Mouse (Mus musculus): Measurements from ENCODE around the gene Plcxd3. TPM values are rescaled to one million over a fixed set of nuclear protein-coding genes. Genes with fewer than 3 reads are reported as not detected.
"Not testable (repeated sequence)": the region's sequence is repeated elsewhere in the genome, so short reads cannot be mapped to it uniquely, and the experiment has no call there.

The Plcxd3 gene
- polyA plus RNA-seq, 1 experiment from 2014 or later = 0.53 TPM

DNA sequence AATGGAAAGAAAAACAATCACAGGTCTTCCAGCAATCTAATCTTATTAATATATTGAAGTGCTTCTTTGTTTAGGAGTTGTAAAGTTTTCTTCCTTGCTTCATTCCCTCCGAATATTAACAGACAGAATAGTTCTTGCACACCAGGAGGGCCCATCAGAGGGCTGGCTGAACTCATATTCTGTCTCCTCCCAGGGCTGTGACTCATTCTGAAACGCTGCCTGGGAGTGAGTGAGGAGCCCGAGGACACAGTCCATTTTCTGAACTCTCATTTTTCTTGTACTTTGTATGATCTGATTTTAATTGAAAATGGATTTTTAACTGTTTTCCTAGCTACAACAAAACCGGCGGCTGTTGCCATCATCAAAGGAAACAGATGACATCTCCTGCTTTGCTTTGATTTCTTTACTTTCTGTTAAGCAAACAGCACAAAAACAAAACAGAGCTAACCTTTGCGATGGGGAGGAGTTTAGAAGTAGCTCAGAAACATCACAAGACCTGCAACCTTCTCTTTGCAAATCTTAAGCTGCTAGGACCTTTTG is 186.2 kb downstream of the Plcxd3 start:
- ATAC-seq (replicated peaks; ENCODE audit: insufficient number of reproducible peaks, insufficient read depth, low FRiP score, low read depth) = no peak
- H3K4me2 ChIP-seq = no peak overlapping the region
- no peak overlapping the region for H3K4me3 ChIP-seq
- H3K27ac ChIP-seq = no peak overlapping the region
- no peak overlapping the region for H3K9ac ChIP-seq
- H3K9me3 ChIP-seq (replicated peaks) = no peaks in the 10 kb centered on the region
- no peaks in the 10 kb centered on the region for H3K27me3 ChIP-seq
- no peaks in the 10 kb centered on the region for H3K4me1 ChIP-seq (replicated peaks)
- no peaks in the 10 kb centered on the region for H3K36me3 ChIP-seq
- WGBS = 53% methylated on average over 6 of the region's 6 CpGs

DNA sequence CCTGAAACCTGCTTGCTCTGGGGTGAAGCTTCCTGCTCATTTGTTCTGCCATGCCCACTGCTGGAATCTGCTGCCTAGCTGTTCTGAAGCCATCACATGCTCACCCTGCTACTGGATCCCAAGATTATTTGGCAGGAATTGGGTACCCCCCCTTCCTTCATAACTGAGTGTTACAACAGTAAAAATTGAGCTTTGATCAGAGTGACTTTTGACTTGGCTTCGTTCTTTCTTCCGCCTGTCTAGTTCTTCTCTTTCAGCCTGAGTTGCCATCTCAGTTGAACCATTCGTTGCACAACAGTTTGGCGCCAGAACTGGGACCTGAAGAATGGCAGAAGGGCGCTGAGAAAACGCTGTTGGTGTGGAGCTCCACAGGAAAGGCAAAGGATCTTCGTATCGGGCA is 220.2 kb downstream of the Plcxd3 start:
- H3K4me3 ChIP-seq; H3K4me2 ChIP-seq; H3K9ac ChIP-seq; H3K27ac ChIP-seq; ATAC-seq (replicated peaks; ENCODE audit: insufficient number of reproducible peaks, insufficient read depth, low FRiP score, low read depth); H3K9me3 ChIP-seq (replicated peaks); H3K36me3 ChIP-seq; H3K27me3 ChIP-seq; H3K4me1 ChIP-seq (replicated peaks): not testable (repeated sequence)
- WGBS = 85% methylated on average over 8 of the region's 8 CpGs

DNA sequence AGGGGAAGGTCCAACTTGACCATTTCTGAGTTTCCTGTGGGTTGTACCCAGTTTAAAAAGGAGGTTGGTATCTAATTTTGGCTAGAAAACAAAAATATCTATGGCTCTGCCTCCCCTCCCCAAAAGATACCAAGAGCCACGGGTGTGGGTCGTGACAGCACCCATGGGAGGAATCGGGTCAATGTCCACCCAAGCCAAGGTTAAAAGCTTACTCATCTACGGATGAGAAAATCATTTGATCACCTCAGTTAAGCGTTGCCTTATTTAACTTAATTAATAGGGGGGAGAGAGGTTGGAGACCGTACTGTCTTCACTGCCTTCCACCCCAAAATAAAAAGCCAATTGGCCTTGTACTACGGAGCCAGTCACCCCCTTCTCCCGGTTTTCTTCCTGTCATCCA is 223.4 kb downstream of the Plcxd3 start:
- H3K4me1 ChIP-seq (replicated peaks); H3K4me2 ChIP-seq; H3K27me3 ChIP-seq; H3K9me3 ChIP-seq (replicated peaks); ATAC-seq (replicated peaks; ENCODE audit: insufficient number of reproducible peaks, insufficient read depth, low FRiP score, low read depth); H3K36me3 ChIP-seq; H3K27ac ChIP-seq; H3K9ac ChIP-seq; H3K4me3 ChIP-seq: not testable (repeated sequence)
- 80% methylated on average over 8 of the region's 8 CpGs for WGBS

DNA sequence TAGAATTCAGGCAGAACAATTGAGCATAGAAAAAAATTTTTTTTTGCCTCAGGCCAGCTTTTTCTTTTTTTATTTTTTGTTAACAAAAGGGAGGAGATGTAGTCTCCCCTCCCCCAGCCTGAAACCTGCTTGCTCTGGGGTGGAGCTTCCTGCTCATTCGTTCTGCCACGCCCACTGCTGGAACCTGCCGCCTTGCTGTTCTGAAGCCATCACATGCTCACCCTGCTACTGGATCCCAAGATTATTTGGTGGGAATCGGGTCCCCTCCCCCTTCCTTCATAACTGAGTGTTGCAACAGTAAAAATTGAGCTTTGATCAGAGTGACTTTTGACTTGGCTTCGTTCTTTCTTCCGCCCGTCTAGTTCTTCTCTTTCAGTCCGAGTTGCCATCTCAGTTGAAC is 224.0 kb downstream of the Plcxd3 start:
- not testable (repeated sequence) for H3K4me2 ChIP-seq; H3K36me3 ChIP-seq; H3K9ac ChIP-seq; H3K9me3 ChIP-seq (replicated peaks); H3K4me1 ChIP-seq (replicated peaks); H3K4me3 ChIP-seq; H3K27me3 ChIP-seq; H3K27ac ChIP-seq; ATAC-seq (replicated peaks; ENCODE audit: insufficient number of reproducible peaks, insufficient read depth, low FRiP score, low read depth)
- 85% methylated on average over 8 of the region's 8 CpGs for WGBS

DNA sequence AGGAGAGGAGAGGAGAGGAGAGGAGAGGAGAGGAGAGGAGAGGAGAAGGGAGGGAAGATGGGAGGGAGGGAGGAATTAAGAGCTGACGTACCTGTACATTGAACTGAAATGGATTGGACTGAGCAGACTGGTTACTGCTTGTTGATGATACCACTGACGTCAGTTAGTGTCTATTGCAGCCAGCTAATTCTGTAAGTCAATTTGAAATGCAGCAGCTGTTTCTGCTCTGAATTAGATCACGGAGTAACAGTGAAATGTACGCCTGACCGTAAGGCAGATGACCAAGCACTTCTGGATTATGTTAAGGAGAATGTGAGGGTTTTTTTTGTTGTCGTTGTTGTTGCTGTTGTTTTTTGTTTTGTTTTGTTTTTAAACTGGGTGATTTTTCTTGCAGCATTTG is 230.3 kb downstream of the Plcxd3 start:
- H3K9ac ChIP-seq = no peak overlapping the region
- H3K27me3 ChIP-seq = no peaks in the 10 kb centered on the region
- no peaks in the 10 kb centered on the region for H3K36me3 ChIP-seq
- no peak overlapping the region for H3K4me3 ChIP-seq
- H3K4me1 ChIP-seq (replicated peaks) = no peaks in the 10 kb centered on the region
- 66% methylated on average over 6 of the region's 6 CpGs for WGBS
- ATAC-seq (replicated peaks; ENCODE audit: insufficient number of reproducible peaks, insufficient read depth, low FRiP score, low read depth) = no peak; the same call in 1 of the 2 replicates
- H3K9me3 ChIP-seq (replicated peaks) = no peaks in the 10 kb centered on the region
- H3K27ac ChIP-seq = no peak overlapping the region
- no peak overlapping the region for H3K4me2 ChIP-seq

All from heart, embryonic 15.5 days (tissue).